In genomic region chr10:78779527-78779926, GRCm38 (mm10) we compare ENCODE assay signal across 9 mouse cellular contexts. TPM values are rescaled to one million over a fixed set of nuclear protein-coding genes. Genes with fewer than 3 reads are reported as not detected.
DNase-seq lines count a peak whose midpoint lies in the region; ATAC-seq lines count a peak whose summit lies in the region.
"Had no signal": no experiment of that assay in that cellular context is flagged by ENCODE, and none has a peak within 500 bp of the region (broad histone marks: within the 10 kb centered on the region; RNA-seq: fewer than 3 reads in every experiment).

No protein-coding gene starts in this region.

- no peak overlapping the region for H3K27ac ChIP-seq in kidney, embryonic 15.5 days
- no peak overlapping the region for H3K27ac ChIP-seq in embryonic facial prominence, embryonic 12.5 days
- peak overlapping the region; percentile 31; the same call in 1 of the 2 replicates for H3K27ac ChIP-seq in hindbrain, embryonic 13.5 days
- H3K27ac ChIP-seq in midbrain, embryonic 14.5 days (replicated peaks; ENCODE audit: low read depth, low read length): no peak overlapping the region

- H3K4me3 ChIP-seq in kidney, embryonic 15.5 days (replicated peaks): peak overlapping the region; percentile 60
- H3K4me3 ChIP-seq in embryonic facial prominence, embryonic 12.5 days: peak overlapping the region; percentile 63
- H3K4me3 ChIP-seq in hindbrain, embryonic 13.5 days: peak overlapping the region; percentile 63
- peak overlapping the region; percentile 63 for H3K4me3 ChIP-seq in midbrain, embryonic 14.5 days (replicated peaks; ENCODE audit: low read depth, low read length)

- no peak for ATAC-seq in kidney, embryonic 15.5 days (replicated peaks; ENCODE audit: low FRiP score)
- no peak for ATAC-seq in embryonic facial prominence, embryonic 12.5 days (ENCODE audit: insufficient number of reproducible peaks, insufficient read depth, low FRiP score, low TSS enrichment)
- no peak for ATAC-seq in hindbrain, embryonic 13.5 days (ENCODE audit: low FRiP score)
- no peak for ATAC-seq in midbrain, embryonic 14.5 days (ENCODE audit: low FRiP score, low TSS enrichment)

- peaks cover 8% of the 10 kb centered on the region for H3K27me3 ChIP-seq in kidney, embryonic 15.5 days
- 0 out of 2 replicates have a peak, but pooled peaks cover 8% of the 10 kb centered on the region for H3K27me3 ChIP-seq in embryonic facial prominence, embryonic 12.5 days
- H3K27me3 ChIP-seq in hindbrain, embryonic 13.5 days: no peaks in the 10 kb centered on the region
- no peaks in the 10 kb centered on the region for H3K27me3 ChIP-seq in midbrain, embryonic 14.5 days (ENCODE audit: control insufficient read depth, insufficient read depth, low read length)
- H3K27me3 ChIP-seq: Patski had no signal

- 52% methylated on average over 9 of the region's 9 CpGs for WGBS in kidney, embryonic 15.5 days
- 64% methylated on average over 9 of the region's 9 CpGs for whole genome bisulfite sequencing in embryonic facial prominence, embryonic 12.5 days
- WGBS in hindbrain, embryonic 13.5 days: 61% methylated on average over 9 of the region's 9 CpGs
- 67% methylated on average over 9 of the region's 9 CpGs for WGBS in midbrain, embryonic 14.5 days

- H3K9me3 ChIP-seq in kidney, embryonic 15.5 days (replicated peaks): no peaks in the 10 kb centered on the region
- no peaks in the 10 kb centered on the region for H3K9me3 ChIP-seq in embryonic facial prominence, embryonic 12.5 days
- H3K9me3 ChIP-seq in hindbrain, embryonic 13.5 days: no peaks in the 10 kb centered on the region
- H3K9me3 ChIP-seq in midbrain, embryonic 14.5 days (ENCODE audit: control insufficient read depth, low read length): no peaks in the 10 kb centered on the region

- peak overlapping the region; percentile 98 for H3K4me2 ChIP-seq in kidney, embryonic 15.5 days
- H3K4me2 ChIP-seq in embryonic facial prominence, embryonic 12.5 days (replicated peaks): peak overlapping the region; percentile 99
- peak overlapping the region; percentile 97 for H3K4me2 ChIP-seq in hindbrain, embryonic 13.5 days
- H3K4me2 ChIP-seq in midbrain, embryonic 14.5 days (ENCODE audit: low read length): peak overlapping the region; percentile 99

- no peaks in the 10 kb centered on the region for H3K36me3 ChIP-seq in kidney, embryonic 15.5 days
- no peaks in the 10 kb centered on the region for H3K36me3 ChIP-seq in embryonic facial prominence, embryonic 12.5 days
- H3K36me3 ChIP-seq in hindbrain, embryonic 13.5 days: no peaks in the 10 kb centered on the region
- H3K36me3 ChIP-seq in midbrain, embryonic 14.5 days (ENCODE audit: control insufficient read depth, insufficient read depth, low read length): no peaks in the 10 kb centered on the region

- H3K9ac ChIP-seq in kidney, embryonic 15.5 days: peak overlapping the region; percentile 44; the same call in 1 of the 2 replicates
- H3K9ac ChIP-seq in embryonic facial prominence, embryonic 12.5 days: no peak overlapping the region
- peak overlapping the region; percentile 84 for H3K9ac ChIP-seq in hindbrain, embryonic 13.5 days
- H3K9ac ChIP-seq in midbrain, embryonic 14.5 days (replicated peaks; ENCODE audit: low read length): peak overlapping the region; percentile 77

- peaks cover 11% of the 10 kb centered on the region for H3K4me1 ChIP-seq in kidney, embryonic 15.5 days
- H3K4me1 ChIP-seq in embryonic facial prominence, embryonic 12.5 days: 0 out of 2 replicates have a peak, but pooled peaks cover 2% of the 10 kb centered on the region
- peaks cover 30% of the 10 kb centered on the region for H3K4me1 ChIP-seq in hindbrain, embryonic 13.5 days (replicated peaks)
- peaks cover 13% of the 10 kb centered on the region for H3K4me1 ChIP-seq in midbrain, embryonic 14.5 days (ENCODE audit: control insufficient read depth, insufficient read depth, low read length)

- no peak for DNase-seq in kidney, adult 11 months
- DNase-seq in midbrain, embryonic 14.5 days: no peak
- DNase-seq in thymus, adult 18-20 months: no peak
- DNase-seq in cerebellum, adult 8-10 months: no peak
- DNase-seq in spleen, adult 18-20 months: no peak

RNA-seq across cellular contexts. Expression of gene Slc1a6, which starts 0.8 kb away (rescaled TPM):
- 0.49 and 0.81 TPM in 2 replicates for polyA plus RNA-seq in kidney, embryonic 15.5 days (2015; fragmentation: Nextera tagmentation; extraction: Ambion mirVana)
- polyA plus RNA-seq in embryonic facial prominence, embryonic 12.5 days (2016; fragmentation: Nextera tagmentation; extraction: Ambion mirVana): 2.1 TPM in 2 replicates
- 8.3 and 9.8 TPM in 2 replicates for polyA plus RNA-seq in hindbrain, embryonic 13.5 days (2015; fragmentation: Nextera tagmentation; extraction: Ambion mirVana)
- polyA plus RNA-seq in midbrain, embryonic 14.5 days (2014; fragmentation: Nextera tagmentation; extraction: Ambion mirVana): 6.6 and 10.3 TPM in 2 replicates

RNA-seq across cellular contexts. Expression of gene Ccdc105, which starts 26.7 kb away (rescaled TPM):
- not detected in 2 replicates for polyA plus RNA-seq in kidney, embryonic 15.5 days (2015; fragmentation: Nextera tagmentation; extraction: Ambion mirVana)
- 0.22 TPM in 1 of 2 replicates, not detected in the other for polyA plus RNA-seq in embryonic facial prominence, embryonic 12.5 days (2016; fragmentation: Nextera tagmentation; extraction: Ambion mirVana)
- 0.19 and 0.48 TPM in 2 replicates for polyA plus RNA-seq in hindbrain, embryonic 13.5 days (2015; fragmentation: Nextera tagmentation; extraction: Ambion mirVana)
- 0.34 and 0.43 TPM in 2 replicates for polyA plus RNA-seq in midbrain, embryonic 14.5 days (2014; fragmentation: Nextera tagmentation; extraction: Ambion mirVana)
- polyA plus RNA-seq: Patski had no signal
